Mouse (Mus musculus) intestine, postnatal 0 days (tissue): Measurements from ENCODE around the gene Hoxb5. TPM values are rescaled to one million over a fixed set of nuclear protein-coding genes. Genes with fewer than 3 reads are reported as not detected.

ENCODE experiments used
- ATAC-seq: fragments of 200-750 bp; cut with Nextera tagmentation; 2 replicates; pipeline ENCODE4 v1.8.0; 2017; ENCODE audit warnings: mild to moderate bottlenecking, moderate TSS enrichment, moderate library complexity
- H3K27ac ChIP-seq: fragments of 300-500 bp; sonication (generic); 2 replicates; pipeline ENCODE4 v1.5.1; 2014; ENCODE audit warnings: mild to moderate bottlenecking, low read depth, low read length, moderate library complexity
- H3K27me3 ChIP-seq: fragments of 300-500 bp; sonication (generic); replicated peaks from 2 replicates; pipeline ENCODE4 v1.6.1; 2014; ENCODE audit warnings: low read length, mixed read lengths; ENCODE audit not compliant: control insufficient read depth, insufficient read depth
- H3K36me3 ChIP-seq: fragments of 300-500 bp; sonication (generic); 2 replicates; pipeline ENCODE4 v1.6.1; 2014; ENCODE audit warnings: mild to moderate bottlenecking, moderate library complexity; ENCODE audit not compliant: control insufficient read depth, insufficient read depth
- H3K4me1 ChIP-seq: fragments of 300-500 bp; sonication (generic); replicated peaks from 2 replicates; pipeline ENCODE4 v1.6.1; 2014; ENCODE audit warnings: antibody characterized with exemption, low read length, mixed read lengths; ENCODE audit not compliant: control insufficient read depth, insufficient read depth
- H3K4me2 ChIP-seq: fragments of 300-500 bp; sonication (generic); replicated peaks from 2 replicates; pipeline ENCODE4 v1.6.1; 2014; ENCODE audit warnings: low read depth, mild to moderate bottlenecking, moderate library complexity
- H3K4me3 ChIP-seq: fragments of 300-500 bp; sonication (generic); 2 replicates; pipeline ENCODE4 v1.5.1; 2014; ENCODE audit warnings: low read depth, low read length
- H3K9ac ChIP-seq: fragments of 300-500 bp; sonication (generic); 2 replicates; pipeline ENCODE4 v1.6.1; 2014; ENCODE audit warnings: mild to moderate bottlenecking, low read depth, low read length
- H3K9me3 ChIP-seq: fragments of 300-500 bp; sonication (generic); 2 replicates; pipeline ENCODE4 v1.6.1; 2016; ENCODE audit warnings: mixed run types; ENCODE audit not compliant: control insufficient read depth
- CTCF ChIP-seq: sonication (generic); IDR thresholded peaks from 2 replicates; pipeline ENCODE4 v1.5.1; 2016; ENCODE audit warnings: low read depth, mild to moderate bottlenecking, control low read depth, antibody characterized with exemption, moderate library complexity
- WGBS: fragments of 180-500 bp; shearing (Covaris S2); extraction: QIAGEN DNeasy Blood & Tissue Kit; methylation state at CpG from one replicate; pipeline ENCODE4 v1.1.7; 2014; 5-methylcytosine and 5-hydroxymethylcytosine counted together
- polyA plus RNA-seq: library from polyadenylated mRNA; unstranded; fragments of >200 nt; fragmentation: Nextera tagmentation; extraction: Ambion mirVana; gene quantifications from 2 replicates; pipeline ENCODE4 v1.2.1, GENCODE M21; 2015

The Hoxb5 gene
- polyA plus RNA-seq, 1 experiment from 2014 or later: 14.7 TPM

- TF ChIP-seq CTCF: no peak
- Histone ChIP-seq H3K9ac (no peak overlapping the region), H3K27ac (no peak overlapping the region; the same call in 1 of the 2 replicates), H3K36me3 (no peaks in the 10 kb centered on the region; the same call in 1 of the 2 replicates), H3K9me3 (no peaks in the 10 kb centered on the region), H3K4me1 (peaks cover 7% of the 10 kb centered on the region; the same call in 1 of the 2 replicates), H3K27me3 (peaks cover 40% of the 10 kb centered on the region), H3K4me3 (peak overlapping the region; percentile 44; the same call in 1 of the 2 replicates), H3K4me2 (peak overlapping the region; percentile 85)
- WGBS: 30% methylated on average over 4 of the region's 4 CpGs
- no peak for ATAC-seq
Observed at GRCm38 (mm10) chr11:96342576-96342930, 39.4 kb downstream of the Hoxb5 start.

- 62% methylated on average over 2 of the region's 2 CpGs for WGBS
- H3K4me3 ChIP-seq: no peak overlapping the region
- peaks cover 40% of the 10 kb centered on the region for H3K27me3 ChIP-seq
- no peak for ATAC-seq
- H3K9me3 ChIP-seq: no peaks in the 10 kb centered on the region
- no peak overlapping the region for H3K27ac ChIP-seq
- no peak overlapping the region for H3K9ac ChIP-seq
- H3K4me1 ChIP-seq: peaks cover 7% of the 10 kb centered on the region; the same call in 1 of the 2 replicates
- H3K36me3 ChIP-seq: no peaks in the 10 kb centered on the region; the same call in 1 of the 2 replicates
- H3K4me2 ChIP-seq: peak overlapping the region; percentile 85; the same call in 1 of the 2 replicates
- TF ChIP-seq CTCF: no peak
Observed at GRCm38 (mm10) chr11:96343206-96343745, 40.1 kb downstream of the Hoxb5 start.

DNA sequence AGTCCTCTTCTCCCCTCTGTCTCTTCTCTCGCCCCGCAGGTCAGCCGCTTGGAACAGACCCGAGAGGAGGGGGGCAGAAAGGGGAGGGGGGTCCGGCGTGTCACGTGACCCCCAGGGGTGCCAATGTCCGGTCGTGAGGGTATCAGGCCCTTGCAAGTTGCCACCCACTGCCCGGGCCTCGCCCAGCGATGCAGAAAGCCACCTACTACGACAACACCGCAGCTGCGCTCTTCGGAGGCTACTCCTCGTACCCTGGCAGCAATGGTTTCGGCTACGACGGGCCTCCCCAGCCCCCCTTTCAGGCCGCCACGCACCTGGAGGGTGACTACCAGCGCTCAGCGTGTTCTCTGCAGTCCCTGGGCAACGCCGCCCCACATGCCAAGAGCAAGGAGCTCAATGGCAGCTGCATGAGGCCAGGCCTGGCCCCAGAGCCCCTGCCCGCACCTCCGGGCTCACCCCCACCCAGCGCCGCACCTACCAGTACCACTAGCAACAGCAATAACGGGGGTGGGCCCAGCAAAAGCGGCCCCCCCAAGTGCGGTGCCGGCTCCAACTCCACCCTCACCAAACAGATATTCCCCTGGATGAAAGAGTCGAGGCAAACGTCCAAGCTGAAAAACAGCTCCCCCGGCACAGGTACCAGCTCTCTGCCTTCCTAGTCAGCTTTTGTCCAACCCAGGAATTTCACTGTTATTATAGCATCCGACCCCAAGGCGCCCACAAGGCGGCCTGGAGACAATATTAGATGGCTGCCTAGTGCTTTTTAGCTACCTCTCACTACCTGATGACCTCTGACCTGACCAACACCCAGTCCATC, 41.1 kb downstream of the Hoxb5 start:
- no peak overlapping the region for H3K4me3 ChIP-seq
- WGBS: 43% methylated on average over 36 of the region's 40 CpGs
- H3K27ac ChIP-seq: peak overlapping the region; percentile 80
- ATAC-seq: no peak
- H3K4me1 ChIP-seq: peaks cover 7% of the 10 kb centered on the region; the same call in 1 of the 2 replicates
- H3K9ac ChIP-seq: no peak overlapping the region; the same call in 1 of the 2 replicates
- no peak for TF ChIP-seq CTCF
- H3K27me3 ChIP-seq: peaks cover 40% of the 10 kb centered on the region
- H3K36me3 ChIP-seq: no peaks in the 10 kb centered on the region; the same call in 1 of the 2 replicates
- H3K4me2 ChIP-seq: peak overlapping the region; percentile 69
- H3K9me3 ChIP-seq: no peaks in the 10 kb centered on the region

DNA sequence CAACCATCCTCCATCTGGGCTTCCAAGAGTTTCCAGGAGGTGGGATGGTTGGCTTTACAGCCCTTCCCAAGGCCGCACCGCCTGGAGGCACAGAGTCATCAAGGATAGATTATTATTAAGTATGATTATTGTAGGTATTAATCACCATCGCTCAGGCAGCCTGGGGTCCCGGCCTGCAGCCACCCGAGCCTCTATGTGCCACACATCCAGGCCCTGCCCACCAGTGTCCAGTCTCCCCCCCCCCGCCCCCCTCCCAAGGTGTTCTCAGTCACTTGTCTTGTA, 41.7 kb downstream of the Hoxb5 start:
- no peak for TF ChIP-seq CTCF
- Histone ChIP-seq H3K9me3 (no peaks in the 10 kb centered on the region), H3K36me3 (no peaks in the 10 kb centered on the region; the same call in 1 of the 2 replicates), H3K27ac (peak overlapping the region; percentile 80), H3K9ac (no peak overlapping the region; the same call in 1 of the 2 replicates), H3K4me3 (no peak overlapping the region), H3K4me1 (peaks cover 9% of the 10 kb centered on the region; the same call in 1 of the 2 replicates), H3K4me2 (peak overlapping the region; percentile 69), H3K27me3 (peaks cover 39% of the 10 kb centered on the region)
- no peak for ATAC-seq
- 42% methylated on average over 6 of the region's 6 CpGs for WGBS

DNA sequence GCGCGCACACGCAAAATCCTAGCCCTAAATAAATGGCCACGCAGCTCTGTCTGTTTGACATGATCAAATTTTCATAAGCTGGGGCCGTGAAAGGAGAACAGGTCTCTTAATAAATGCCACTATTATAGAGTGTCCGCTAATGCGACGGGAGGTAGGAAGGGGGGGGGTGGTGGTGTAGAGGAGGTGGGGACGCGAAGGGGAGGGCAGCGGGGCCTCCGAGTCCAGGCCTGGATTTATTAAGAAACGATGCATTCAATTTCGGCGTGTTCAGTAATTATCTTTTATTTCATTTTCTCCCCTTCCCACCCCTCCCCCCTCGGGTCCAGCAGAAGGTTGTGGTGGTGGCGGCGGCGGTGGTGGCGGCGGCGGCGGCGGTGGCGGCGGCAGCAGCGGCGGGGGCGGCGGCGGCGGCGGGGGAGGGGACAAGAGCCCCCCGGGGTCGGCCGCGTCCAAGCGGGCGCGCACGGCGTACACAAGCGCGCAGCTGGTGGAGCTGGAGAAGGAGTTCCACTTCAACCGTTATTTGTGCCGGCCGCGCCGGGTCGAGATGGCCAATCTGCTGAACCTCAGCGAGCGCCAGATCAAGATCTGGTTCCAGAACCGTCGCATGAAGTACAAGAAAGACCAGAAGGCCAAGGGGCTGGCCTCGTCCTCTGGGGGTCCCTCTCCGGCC, 42.2 kb downstream of the Hoxb5 start:
- 16% methylated on average over 53 of the region's 56 CpGs for WGBS
- no peak for TF ChIP-seq CTCF
- H3K9me3 ChIP-seq: no peaks in the 10 kb centered on the region
- H3K9ac ChIP-seq: peak overlapping the region; percentile 37
- ATAC-seq: no peak
- peak overlapping the region; percentile 69 for H3K4me2 ChIP-seq
- H3K4me3 ChIP-seq: peak overlapping the region; percentile 37
- peak overlapping the region; percentile 80 for H3K27ac ChIP-seq
- peaks cover 6% of the 10 kb centered on the region; the same call in 1 of the 2 replicates for H3K4me1 ChIP-seq
- H3K27me3 ChIP-seq: peaks cover 34% of the 10 kb centered on the region
- no peaks in the 10 kb centered on the region; the same call in 1 of the 2 replicates for H3K36me3 ChIP-seq
